Mouse (Mus musculus) myocyte (in vitro differentiated cells): Measurements from ENCODE around the gene Nectin1. TPM values are rescaled to one million over a fixed set of nuclear protein-coding genes. Genes with fewer than 3 reads are reported as not detected.

Experiments used
- H3K27me3 ChIP-seq: one replicate; pipeline ENCODE4 v1.6.1; 2011; ENCODE audit not compliant: control insufficient read depth, insufficient read depth, insufficient read length
- H3K36me3 ChIP-seq: one replicate; pipeline ENCODE4 v1.6.1; 2011; ENCODE audit not compliant: control insufficient read depth, insufficient read depth
- H3K4me2 ChIP-seq: one replicate; pipeline ENCODE4 v1.6.1; 2011; ENCODE audit warnings: low read depth, control low read depth
- H3K4me3 ChIP-seq: one replicate; pipeline ENCODE4 v1.5.1; 2011; ENCODE audit warnings: mild to moderate bottlenecking, control low read depth, moderate library complexity
- H3K79me2 ChIP-seq: one replicate; pipeline ENCODE4 v1.6.1; 2011; ENCODE audit not compliant: control insufficient read depth, insufficient read depth
- H3ac ChIP-seq: one replicate; pipeline ENCODE4 v1.6.1; 2011; ENCODE audit not compliant: control insufficient read depth, insufficient read length
- CEBPB ChIP-seq: IDR thresholded peaks from 2 replicates; pipeline ENCODE4 v1.6.1; 2011; ENCODE audit warnings: mild to moderate bottlenecking, moderate library complexity; ENCODE audit not compliant: poor library complexity, insufficient read depth, severe bottlenecking
- E2F4 ChIP-seq: IDR thresholded peaks from one replicate; pipeline ENCODE4 v1.6.1; 2011; ENCODE audit warnings: mild to moderate bottlenecking, control low read depth, moderate library complexity; ENCODE audit not compliant: insufficient read depth
- MAX ChIP-seq: IDR thresholded peaks from one replicate; pipeline ENCODE4 v1.6.1; 2011; ENCODE audit warnings: low read depth, mild to moderate bottlenecking, control low read depth
- MYOD1 ChIP-seq, 3 experiments: IDR thresholded peaks; one replicate each; pipeline ENCODE4 v1.6.1; 2011; ENCODE audit warnings: control low read depth in 2 of 3, low read depth in 2 of 3, mild to moderate bottlenecking in 2 of 3, moderate library complexity in 1 of 3; ENCODE audit not compliant: insufficient read length in 2 of 3, control insufficient read depth in 1 of 3
- MYOG ChIP-seq, 3 experiments: IDR thresholded peaks; one replicate each; pipeline ENCODE4 v1.6.1; 2011; ENCODE audit warnings: control low read depth in 2 of 3, low read depth in 2 of 3, mild to moderate bottlenecking in 2 of 3; ENCODE audit not compliant: insufficient read length in 2 of 3, control insufficient read depth in 1 of 3, insufficient read depth in 1 of 3
- POLR2A ChIP-seq: IDR thresholded peaks from one replicate; pipeline ENCODE4 v1.6.1; 2011; ENCODE audit warnings: low read depth, mild to moderate bottlenecking, control low read depth, moderate library complexity; ENCODE audit not compliant: insufficient read length
- POLR2AphosphoS2 ChIP-seq: IDR thresholded peaks from one replicate; pipeline ENCODE4 v1.6.1; 2011; ENCODE audit warnings: low read depth, control low read depth; ENCODE audit not compliant: insufficient read length
- REST ChIP-seq: IDR thresholded peaks from one replicate; pipeline ENCODE4 v1.6.1; 2011; ENCODE audit warnings: mild to moderate bottlenecking, control low read depth, moderate library complexity; ENCODE audit not compliant: insufficient read depth, insufficient read length
- SRF ChIP-seq: IDR thresholded peaks from one replicate; pipeline ENCODE4 v1.6.1; 2011; ENCODE audit warnings: low read depth; ENCODE audit not compliant: control insufficient read depth, insufficient read length
- TCF12 ChIP-seq: IDR thresholded peaks from one replicate; pipeline ENCODE4 v1.6.1; 2011; ENCODE audit warnings: mild to moderate bottlenecking, control low read depth; ENCODE audit not compliant: poor library complexity, insufficient read depth, severe bottlenecking
- TCF3 ChIP-seq: IDR thresholded peaks from one replicate; pipeline ENCODE4 v1.6.1; 2011; ENCODE audit warnings: low read depth, control low read depth; ENCODE audit not compliant: insufficient read length
- USF1 ChIP-seq: IDR thresholded peaks from one replicate; pipeline ENCODE4 v1.6.1; 2011; ENCODE audit warnings: low read depth, mild to moderate bottlenecking, control low read depth, moderate library complexity
- polyA plus RNA-seq: library from polyadenylated mRNA; unstranded; fragments of >200 nt; fragmentation: generic; extraction: Trizol; gene quantifications from one replicate; pipeline ENCODE4 v1.2.1, GENCODE M21; 2012; ENCODE audit warnings: missing spikeins

The Nectin1 gene
- polyA plus RNA-seq, 1 experiment = 2.2 TPM

DNA sequence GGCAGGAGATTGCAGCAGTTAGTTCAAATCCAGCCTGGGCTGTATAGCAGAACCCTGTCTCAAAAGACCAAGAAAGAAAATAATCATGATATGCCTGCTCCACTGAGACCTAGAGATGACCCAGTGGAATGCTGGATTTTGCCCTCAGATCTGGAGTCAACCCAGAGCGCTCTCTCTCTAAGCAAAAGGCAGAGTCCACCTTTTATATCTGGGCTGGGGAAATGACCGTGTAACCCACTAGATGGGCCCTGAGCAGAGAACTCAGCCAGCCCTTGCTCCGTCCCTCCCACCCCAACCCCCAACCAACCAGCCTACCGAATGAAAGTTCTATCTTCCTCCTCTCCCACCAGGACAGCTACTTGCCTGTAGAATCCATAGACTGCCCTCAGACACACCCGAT lies 81.4 kb downstream of the Nectin1 start:
- no peak for TF ChIP-seq CEBPB
- no peak for TF ChIP-seq POLR2A
- no peak for TF ChIP-seq E2F4
- Histone ChIP-seq H3ac (no peak overlapping the region), H3K36me3 (no peaks in the 10 kb centered on the region)

DNA sequence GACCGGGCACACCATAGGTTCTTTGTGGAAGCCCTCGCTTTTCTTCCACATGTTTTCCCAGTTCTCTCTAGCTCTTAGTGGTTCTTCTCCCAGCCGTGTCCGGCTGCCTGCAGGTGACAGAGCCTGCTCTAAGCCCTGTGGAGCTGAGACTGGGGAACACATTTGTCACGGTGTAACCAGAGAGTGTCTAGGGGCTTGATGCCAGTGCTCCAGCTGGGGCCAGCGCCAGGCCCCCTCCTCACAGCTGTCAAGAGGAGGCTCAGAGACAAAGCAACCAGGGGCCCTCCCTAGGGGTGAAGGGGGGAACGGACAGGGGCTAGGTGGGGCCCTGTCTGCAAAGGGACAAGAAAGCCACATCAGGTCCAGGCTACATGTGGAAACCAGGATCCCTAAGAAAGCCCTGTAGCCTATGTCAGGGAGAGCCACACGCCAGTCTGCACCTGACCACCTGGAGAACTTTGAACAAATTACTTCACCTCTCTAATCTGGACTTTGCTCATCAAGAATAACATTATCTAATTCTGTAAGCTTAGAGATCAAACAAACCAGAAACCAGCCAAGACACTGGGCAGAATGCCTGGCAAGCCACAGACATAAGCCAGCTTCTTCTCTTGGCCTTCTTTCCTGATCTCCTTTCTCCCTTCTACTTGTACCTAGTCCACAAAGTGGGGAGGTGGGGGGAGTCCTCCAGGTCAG lies 82.9 kb downstream of the Nectin1 start:
- no peak overlapping the region for H3K4me3 ChIP-seq
- H3ac ChIP-seq = no peak overlapping the region
- TF ChIP-seq TCF3 (no peak), USF1 (no peak), CEBPB (no peak), MYOD1 (IDR thresholded peaks at IDR 0.05; ENCODE audit: control insufficient read depth in 1 of 3, insufficient read length in 2 of 3, low read depth in 2 of 3) (no peak), TCF12 (no peak), REST (no peak), MYOG (IDR thresholded peaks at IDR 0.05; ENCODE audit: control insufficient read depth in 1 of 3, insufficient read depth in 1 of 3, insufficient read length in 2 of 3, low read depth in 2 of 3) (no peak), POLR2AphosphoS2 (no peak), POLR2A (no peak), E2F4 (no peak), MAX (no peak), SRF (no peak)
- peaks cover 3% of the 10 kb centered on the region for H3K27me3 ChIP-seq
- H3K79me2 ChIP-seq = no peaks in the 10 kb centered on the region
- H3K4me2 ChIP-seq = no peak overlapping the region
- no peaks in the 10 kb centered on the region for H3K36me3 ChIP-seq

More for the DNA sequence above, 81.4 kb downstream of the Nectin1 start:
- H3K27me3 ChIP-seq = peaks cover 3% of the 10 kb centered on the region
- H3K4me3 ChIP-seq = no peak overlapping the region
- no peak overlapping the region for H3K4me2 ChIP-seq
- no peaks in the 10 kb centered on the region for H3K79me2 ChIP-seq

DNA sequence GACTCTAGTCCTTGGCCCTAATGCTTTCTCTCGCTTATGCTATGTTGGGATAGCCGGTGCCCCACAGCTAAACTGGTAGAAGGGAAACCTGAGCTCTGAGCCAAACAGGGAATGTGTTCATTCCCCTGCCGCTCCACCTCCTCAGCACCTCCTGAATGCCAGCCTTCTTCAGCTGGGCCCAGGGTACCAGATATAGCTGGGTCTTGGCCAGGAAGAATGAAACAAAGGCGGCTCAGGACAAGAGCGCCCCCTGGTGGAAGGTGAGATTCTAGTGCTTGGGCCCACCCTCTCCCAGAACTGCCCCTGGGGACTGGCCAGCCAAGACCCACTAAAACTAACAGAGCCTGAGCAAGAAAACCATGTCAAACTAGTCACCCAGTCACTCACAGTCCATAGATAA lies 83.8 kb downstream of the Nectin1 start:
- H3K79me2 ChIP-seq = no peaks in the 10 kb centered on the region
- TF ChIP-seq USF1 (no peak), E2F4 (no peak), POLR2A (no peak), MYOD1 (IDR thresholded peaks at IDR 0.05; ENCODE audit: control insufficient read depth in 1 of 3, insufficient read length in 2 of 3, low read depth in 2 of 3) (no peak), TCF12 (no peak), REST (no peak), TCF3 (no peak)
- no peak overlapping the region for H3ac ChIP-seq
- H3K4me2 ChIP-seq = no peak overlapping the region
- peaks cover 3% of the 10 kb centered on the region for H3K27me3 ChIP-seq
- no peaks in the 10 kb centered on the region for H3K36me3 ChIP-seq
- H3K4me3 ChIP-seq = no peak overlapping the region

DNA sequence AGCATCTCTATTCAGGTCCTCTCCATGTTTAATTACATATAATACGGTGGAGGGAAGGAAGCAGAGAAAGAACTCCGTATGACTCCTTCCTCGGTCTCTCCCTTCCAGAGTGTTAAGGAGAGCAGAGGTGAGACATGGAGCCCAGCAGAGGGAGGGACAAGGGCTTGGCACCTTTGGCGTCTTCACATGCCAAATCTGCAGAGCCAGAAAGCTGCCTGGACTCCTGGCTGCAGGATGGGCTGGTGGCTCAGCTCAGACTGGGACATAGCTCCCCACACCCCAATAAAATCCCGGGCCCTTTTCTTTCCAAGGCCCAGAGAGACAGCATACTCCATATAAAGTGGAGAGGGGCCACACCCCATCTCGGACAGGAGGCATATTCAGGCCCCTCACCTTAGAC lies 85.2 kb downstream of the Nectin1 start:
- H3K36me3 ChIP-seq = no peaks in the 10 kb centered on the region
- peaks cover 3% of the 10 kb centered on the region for H3K27me3 ChIP-seq
- no peak overlapping the region for H3K4me2 ChIP-seq
- TF ChIP-seq TCF12 (no peak), POLR2AphosphoS2 (no peak), CEBPB (no peak), SRF (no peak), MYOD1 (IDR thresholded peaks at IDR 0.05; ENCODE audit: control insufficient read depth in 1 of 3, insufficient read length in 2 of 3, low read depth in 2 of 3) (no peak), TCF3 (no peak), REST (no peak), POLR2A (no peak), MAX (no peak), USF1 (no peak), MYOG (IDR thresholded peaks at IDR 0.05; ENCODE audit: control insufficient read depth in 1 of 3, insufficient read depth in 1 of 3, insufficient read length in 2 of 3, low read depth in 2 of 3) (no peak), E2F4 (no peak)
- H3ac ChIP-seq = no peak overlapping the region
- no peaks in the 10 kb centered on the region for H3K79me2 ChIP-seq
- no peak overlapping the region for H3K4me3 ChIP-seq

DNA sequence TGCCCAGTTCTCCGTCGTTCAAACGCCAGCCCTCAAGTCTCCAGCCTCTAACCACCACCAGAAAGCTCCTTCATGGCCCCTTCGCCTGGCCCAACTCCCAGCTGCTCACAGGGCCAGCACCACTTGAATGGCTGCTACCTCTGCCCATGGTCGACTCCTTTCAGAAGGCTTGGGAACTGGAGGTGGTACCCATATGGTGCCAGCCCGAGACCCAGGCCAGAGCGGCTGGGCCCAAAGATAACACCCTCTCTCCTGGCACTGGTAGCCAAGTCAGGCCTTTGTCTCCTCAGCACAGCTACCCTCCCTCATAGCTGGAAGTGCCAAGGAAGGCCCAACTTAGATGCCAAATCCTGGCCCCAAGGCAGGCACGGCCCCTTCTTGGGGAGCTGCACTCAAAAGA lies 89.4 kb downstream of the Nectin1 start:
- peaks cover under 1% of the 10 kb centered on the region for H3K27me3 ChIP-seq
- H3ac ChIP-seq = no peak overlapping the region
- no peaks in the 10 kb centered on the region for H3K36me3 ChIP-seq
- H3K79me2 ChIP-seq = no peaks in the 10 kb centered on the region
- no peak overlapping the region for H3K4me2 ChIP-seq
- H3K4me3 ChIP-seq = no peak overlapping the region
- TF ChIP-seq POLR2AphosphoS2 (no peak), POLR2A (no peak), USF1 (no peak)
